Mouse (Mus musculus): ENCODE data around the gene Fmnl2. TPM values are rescaled to one million over a fixed set of nuclear protein-coding genes. Genes with fewer than 3 reads are reported as not detected.

Gene Fmnl2
- total and polyA plus RNA-seq, 3 experiments = 0.42 to 2.8 (median 2.1) TPM

- DNase-seq (ENCODE audit: extremely low read depth) = no peak
- no peaks in the 10 kb centered on the region for H3K9me3 ChIP-seq (replicated peaks; ENCODE audit: low read length)
- dilution Hi-C loops (cut with MboI; ENCODE audit: extremely low pct_ligation_motif_present, extremely low pct_unique_long_range_greater_than_20kb, low sequenced_read_pairs) (no loop called here), in situ Hi-C loops (cut with MboI; ENCODE audit: low pct_ligation_motif_present, low pct_unique_long_range_greater_than_20kb, low sequenced_read_pairs) (no loop called here)
- no peaks in the 10 kb centered on the region for H3K27me3 ChIP-seq (replicated peaks)
- no peak overlapping the region for H3K4me3 ChIP-seq (replicated peaks in 1 of 3; ENCODE audit: low read depth in 2 of 3, low read length in 2 of 3, poor library complexity in 1 of 3)
- no peak for TF ChIP-seq HCFC1 (IDR thresholded peaks at IDR 0.05; ENCODE audit: low read depth, low read length)
- no peak for TF ChIP-seq PAX5 (IDR thresholded peaks at IDR 0.05; ENCODE audit: low read length)
- no peak for TF ChIP-seq JUN (IDR thresholded peaks at IDR 0.05; ENCODE audit: insufficient read depth, low read depth, low read length)
- no peak for TF ChIP-seq JUND (conservative IDR thresholded peaks at IDR 0.05; ENCODE audit: low read depth, low read length)
- no peak for TF ChIP-seq ETS1 (conservative IDR thresholded peaks at IDR 0.05; ENCODE audit: low read depth, low read length)
- no peak for TF ChIP-seq IRF4 (IDR thresholded peaks at IDR 0.05; ENCODE audit: low read depth, low read length)
- no peak for TF ChIP-seq KAT2A (IDR thresholded peaks at IDR 0.05; ENCODE audit: insufficient replicate concordance, low read length)
- no peak for TF ChIP-seq UBTF (IDR thresholded peaks at IDR 0.05; ENCODE audit: low read depth, low read length)
- TF ChIP-seq CHD1 (IDR thresholded peaks at IDR 0.05; ENCODE audit: low read depth, low read length) = no peak
- TF ChIP-seq USF1 (IDR thresholded peaks at IDR 0.05; ENCODE audit: low read depth, low read length) = no peak
- TF ChIP-seq BHLHE40 (IDR thresholded peaks at IDR 0.05; ENCODE audit: low read depth, low read length) = no peak
- no peak for TF ChIP-seq GABPA (IDR thresholded peaks at IDR 0.05; ENCODE audit: insufficient replicate concordance, low read depth, low read length)
- H3K4me2 ChIP-seq (ENCODE audit: insufficient read depth, low read depth, poor library complexity, severe bottlenecking) = no peak overlapping the region
- no peaks in the 10 kb centered on the region for H3K36me3 ChIP-seq (replicated peaks in 1 of 2; ENCODE audit: control insufficient read depth in 1 of 2, insufficient read depth in 1 of 2, low read length in 1 of 2)
- no peaks in the 10 kb centered on the region for H3K79me2 ChIP-seq (replicated peaks; ENCODE audit: control insufficient read depth, extremely low read depth, insufficient read depth, poor library complexity, severe bottlenecking)
- peaks cover 14 to 32% of the 10 kb centered on the region in 2 experiments for H3K4me1 ChIP-seq (ENCODE audit: control insufficient read depth in 1 of 2, insufficient read depth in 2 of 2)
- H3K9ac ChIP-seq (ENCODE audit: insufficient read depth, low read depth) = no peak overlapping the region
- H3K27ac ChIP-seq (ENCODE audit: insufficient read depth, low read depth) = no peak overlapping the region
Observed at GRCm38 (mm10) chr2:52964386-52964928, 106.8 kb downstream of the Fmnl2 start.

GRCm38 (mm10) chr2:52966227-52966626 lies 108.6 kb downstream of the Fmnl2 start:
- TF ChIP-seq EP300 (IDR thresholded peaks at IDR 0.05; ENCODE audit: low read length) (0 out of 2 replicates have a peak, but pooled peaks have one; percentile 30), ZMIZ1 (IDR thresholded peaks at IDR 0.05; ENCODE audit: low read depth, low read length) (no peak), IRF4 (IDR thresholded peaks at IDR 0.05; ENCODE audit: low read depth, low read length) (no peak)
- Histone ChIP-seq H3K9me3 (replicated peaks; ENCODE audit: low read length) (no peaks in the 10 kb centered on the region), H3K9ac (ENCODE audit: insufficient read depth, low read depth) (no peak overlapping the region), H3K36me3 (replicated peaks in 1 of 2; ENCODE audit: control insufficient read depth in 1 of 2, insufficient read depth in 1 of 2, low read length in 1 of 2) (no peaks in the 10 kb centered on the region), H3K27ac (ENCODE audit: insufficient read depth, low read depth) (no peak overlapping the region), H3K4me1 (ENCODE audit: control insufficient read depth in 1 of 2, insufficient read depth in 2 of 2) (peaks cover 14 to 32% of the 10 kb centered on the region in 2 experiments), H3K27me3 (replicated peaks) (no peaks in the 10 kb centered on the region), H3K79me2 (replicated peaks; ENCODE audit: control insufficient read depth, extremely low read depth, insufficient read depth, poor library complexity, severe bottlenecking) (no peaks in the 10 kb centered on the region), H3K4me3 (replicated peaks in 1 of 3; ENCODE audit: low read depth in 2 of 3, low read length in 2 of 3, poor library complexity in 1 of 3) (no peak overlapping the region), H3K4me2 (ENCODE audit: insufficient read depth, low read depth, poor library complexity, severe bottlenecking) (0 out of 2 replicates have a peak overlapping the region, but pooled peaks have one; percentile 17)
- in situ Hi-C loops (cut with MboI; ENCODE audit: low pct_ligation_motif_present, low pct_unique_long_range_greater_than_20kb, low sequenced_read_pairs) (no loop called here), dilution Hi-C loops (cut with MboI; ENCODE audit: extremely low pct_ligation_motif_present, extremely low pct_unique_long_range_greater_than_20kb, low sequenced_read_pairs) (no loop called here)
- peak; percentile 66 for DNase-seq (ENCODE audit: extremely low read depth)

Data from CH12.LX (cell line).